16 mouse cellular contexts compared by ENCODE assay signal in genomic region chr1:92048415-92049354, GRCm38 (mm10).
DNase-seq lines count a peak whose midpoint lies in the region.
"Had no signal": no experiment of that assay in that cellular context is flagged by ENCODE, and none has a peak within 500 bp of the region (broad histone marks: within the 10 kb centered on the region; RNA-seq: fewer than 3 reads in every experiment).

No protein-coding gene starts in this region.

- no peaks in the 10 kb centered on the region for H3K27me3 ChIP-seq in heart, embryonic 10.5 days (ENCODE audit: insufficient read depth, poor library complexity, severe bottlenecking)
- H3K27me3 ChIP-seq: forebrain, embryonic 13.5 days; hindbrain, embryonic 13.5 days; limb, embryonic 12.5 days; megakaryocyte, embryonic 14.5 days; Patski had no signal

- no peaks in the 10 kb centered on the region for H3K36me3 ChIP-seq in heart, embryonic 10.5 days
- no peaks in the 10 kb centered on the region for H3K36me3 ChIP-seq in macrophage (ENCODE audit: inconsistent target)
- H3K36me3 ChIP-seq: hindbrain, embryonic 13.5 days; limb, embryonic 12.5 days had no signal

- peaks cover 29% of the 10 kb centered on the region; the same call in 1 of the 2 replicates for H3K79me2 ChIP-seq in macrophage (ENCODE audit: inconsistent target)

- peaks cover 62% of the 10 kb centered on the region for H3K4me1 ChIP-seq in heart, embryonic 10.5 days

- H3K4me3 ChIP-seq in heart, embryonic 10.5 days = no peak overlapping the region
- no peak overlapping the region for H3K4me3 ChIP-seq in macrophage (ENCODE audit: inconsistent target)
- H3K4me3 ChIP-seq: forebrain, embryonic 13.5 days; hindbrain, embryonic 13.5 days; limb, embryonic 12.5 days; megakaryocyte, embryonic 14.5 days had no signal

- no peaks in the 10 kb centered on the region for H3K9me3 ChIP-seq in heart, embryonic 10.5 days
- H3K9me3 ChIP-seq: forebrain, embryonic 13.5 days; hindbrain, embryonic 13.5 days; limb, embryonic 12.5 days had no signal

- WGBS in heart, embryonic 10.5 days = 81% methylated on average over 4 of the region's 4 CpGs
- WGBS in macrophage (ENCODE audit: missing documents) = 19% methylated on average over 4 of the region's 4 CpGs

- DNase-seq in heart, adult 11 months = peak; percentile 93
- no peak for DNase-seq in heart, embryonic 10.5 days (ENCODE audit: low spot score)
- peak; percentile 72 for DNase-seq in 416B (ENCODE audit: low read depth)
- DNase-seq in adrenal gland, postnatal 14 days = peak; percentile 62
- no peak for DNase-seq in cerebellum, adult 9-11 months
- DNase-seq in urinary bladder, adult 2 months (ENCODE audit: low spot score) = no peak
- no peak for DNase-seq in frontal cortex, postnatal 10 days (ENCODE audit: low spot score in 2 of 2)
- DNase-seq: layer of hippocampus, adult 9-11 months; spleen, adult 18-20 months; thymus, postnatal 25 days had no signal

- no peak overlapping the region for H3K27ac ChIP-seq in heart, embryonic 10.5 days
- H3K27ac ChIP-seq in macrophage = 0 out of 2 replicates have a peak overlapping the region, but pooled peaks have one; percentile 1
- H3K27ac ChIP-seq: forebrain, embryonic 13.5 days; hindbrain, embryonic 13.5 days; limb, embryonic 12.5 days had no signal

Comparison
In these comparisons a context has a peak if more than half of its experiments do, and no peak if none do; other contexts are left out.
1. DNase-seq: peak in heart, adult 11 months (single experiment), 416B (single experiment) and adrenal gland, postnatal 14 days (single experiment); none in heart, embryonic 10.5 days (single experiment), cerebellum, adult 9-11 months (single experiment), urinary bladder, adult 2 months (single experiment) and frontal cortex, postnatal 10 days (0 of 2).